Mouse (Mus musculus): ENCODE results near the gene 0610037L13Rik. TPM values are rescaled to one million over a fixed set of nuclear protein-coding genes. Genes with fewer than 3 reads are reported as not detected.

Gene 0610037L13Rik
- polyA plus RNA-seq (2015; fragmentation: Nextera tagmentation; extraction: Ambion mirVana): 95.5 and 98.6 TPM in 2 replicates

DNA sequence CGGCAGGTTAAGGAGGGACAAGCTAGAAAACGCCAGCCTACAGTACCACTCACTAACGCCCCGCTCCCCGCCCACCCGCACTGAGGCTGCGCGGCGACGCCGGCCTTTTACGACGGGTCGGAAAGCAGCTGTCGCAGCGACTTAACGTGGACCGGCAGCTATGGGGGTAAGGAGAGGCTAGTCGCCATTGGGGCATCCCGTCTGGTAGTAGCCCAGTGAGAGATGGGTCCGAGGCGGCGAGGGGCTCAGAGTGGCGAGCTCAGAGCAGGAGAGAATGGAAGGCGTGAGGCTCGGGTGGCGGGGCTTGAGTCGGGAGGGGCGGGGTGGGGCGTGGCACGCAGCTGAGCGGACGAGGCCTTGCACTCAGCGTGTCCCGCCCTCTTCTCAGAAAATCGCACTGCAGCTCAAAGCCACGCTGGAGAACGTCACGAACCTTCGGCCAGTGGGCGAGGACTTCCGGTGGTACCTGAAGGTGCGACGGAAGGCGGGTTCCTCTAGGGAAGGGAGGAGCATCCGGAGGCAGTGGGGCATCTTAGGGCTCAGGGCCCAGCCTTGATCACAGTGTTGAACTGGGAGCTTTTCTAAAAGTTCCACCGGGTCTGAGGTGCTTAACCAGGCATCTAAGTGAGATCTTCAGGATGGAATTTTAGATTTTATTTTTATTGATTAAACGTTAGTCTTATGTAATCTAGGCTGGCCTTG, at the start of gene 0610037L13Rik:
TSS of gene 0610037L13Rik (plus strand) at position 83 of the 702 bp plus-strand sequence.
- no peaks in the 10 kb centered on the region for H3K9me3 ChIP-seq (ENCODE audit: control insufficient read depth, low read length)
- H3K36me3 ChIP-seq (ENCODE audit: control insufficient read depth, insufficient read depth, low read length): peaks cover 24% of the 10 kb centered on the region
- ATAC-seq: peak; percentile 97
- no peaks in the 10 kb centered on the region for H3K27me3 ChIP-seq (replicated peaks; ENCODE audit: control insufficient read depth, insufficient read depth, low read length)
- H3K4me1 ChIP-seq (ENCODE audit: control insufficient read depth, insufficient read depth, low read depth, low read length): peaks cover 8% of the 10 kb centered on the region; the same call in 1 of the 2 replicates
- peak within 1 kb of the TSS; percentile 72 for H3K9ac ChIP-seq (ENCODE audit: low read depth, low read length)
- under 1% methylated on average over 48 of the region's 48 CpGs for WGBS
- peak within 1 kb of the TSS; percentile 85 for H3K4me2 ChIP-seq (ENCODE audit: low read length)
- peak within 1 kb of the TSS; percentile 60 for H3K4me3 ChIP-seq (ENCODE audit: low read length)
- peak within 1 kb of the TSS; percentile 97 for H3K27ac ChIP-seq (ENCODE audit: low read depth, low read length)

DNA sequence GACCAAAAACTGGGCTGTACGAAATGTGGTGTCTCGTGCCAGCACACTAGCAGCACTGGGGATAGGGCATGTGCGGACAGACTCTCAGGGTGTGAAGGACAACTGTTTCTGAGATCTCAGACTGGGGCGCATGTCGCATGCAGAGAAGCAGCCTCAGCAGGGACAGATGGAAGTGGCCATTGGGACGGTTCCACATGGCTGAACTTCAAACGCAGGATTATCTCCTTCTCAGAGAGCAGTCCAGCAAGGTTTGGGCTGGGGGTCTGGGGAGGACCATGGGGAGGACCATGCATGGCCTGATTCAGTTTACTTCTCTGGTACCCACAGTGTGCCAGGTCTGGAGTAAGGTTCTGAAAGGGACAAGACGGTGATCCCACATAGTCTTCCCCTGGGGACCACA, 45.9 kb upstream of the 0610037L13Rik start:
- 0 out of 2 replicates have a peak, but pooled peaks have one; percentile 12 for ATAC-seq
- no peak overlapping the region for H3K4me3 ChIP-seq (ENCODE audit: low read length)
- H3K4me2 ChIP-seq (ENCODE audit: low read length): no peak overlapping the region
- no peaks in the 10 kb centered on the region for H3K9me3 ChIP-seq (ENCODE audit: control insufficient read depth, low read length)
- no peak overlapping the region for H3K27ac ChIP-seq (ENCODE audit: low read depth, low read length)
- H3K4me1 ChIP-seq (ENCODE audit: control insufficient read depth, insufficient read depth, low read depth, low read length): no peaks in the 10 kb centered on the region; the same call in 1 of the 2 replicates
- 0 out of 2 replicates have a peak, but pooled peaks cover 4% of the 10 kb centered on the region for H3K27me3 ChIP-seq (replicated peaks; ENCODE audit: control insufficient read depth, insufficient read depth, low read length)
- WGBS: 48% methylated on average over 8 of the region's 8 CpGs
- H3K9ac ChIP-seq (ENCODE audit: low read depth, low read length): no peak overlapping the region
- H3K36me3 ChIP-seq (ENCODE audit: control insufficient read depth, insufficient read depth, low read length): peaks cover 2% of the 10 kb centered on the region; the same call in 1 of the 2 replicates

DNA sequence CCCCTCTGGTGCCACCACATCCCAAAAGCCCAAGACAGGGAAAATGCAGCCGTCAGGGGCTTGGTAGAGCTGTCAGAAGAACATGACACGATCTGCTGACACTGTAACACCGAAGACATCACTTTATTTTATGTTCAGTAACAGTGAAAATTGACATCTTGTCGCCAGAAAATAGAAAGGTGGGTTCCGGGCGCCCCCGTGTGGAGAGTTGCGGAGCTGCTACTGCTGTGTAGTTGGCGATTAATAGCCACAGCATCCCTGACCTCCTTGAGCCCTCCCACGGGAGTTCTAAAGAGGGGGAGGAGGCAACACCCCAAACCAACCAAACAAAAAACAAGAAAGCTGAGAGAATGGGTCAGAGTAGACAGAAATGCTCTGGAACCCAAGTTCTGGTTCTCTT, 44.6 kb upstream of the 0610037L13Rik start:
- H3K27me3 ChIP-seq (replicated peaks; ENCODE audit: control insufficient read depth, insufficient read depth, low read length): 0 out of 2 replicates have a peak, but pooled peaks cover 4% of the 10 kb centered on the region
- H3K4me3 ChIP-seq (ENCODE audit: low read length): no peak overlapping the region
- WGBS: 2% methylated on average over 10 of the region's 10 CpGs
- peak overlapping the region; percentile 25; the same call in 1 of the 2 replicates for H3K27ac ChIP-seq (ENCODE audit: low read depth, low read length)
- H3K36me3 ChIP-seq (ENCODE audit: control insufficient read depth, insufficient read depth, low read length): peaks cover 2% of the 10 kb centered on the region; the same call in 1 of the 2 replicates
- no peaks in the 10 kb centered on the region for H3K9me3 ChIP-seq (ENCODE audit: control insufficient read depth, low read length)
- H3K4me1 ChIP-seq (ENCODE audit: control insufficient read depth, insufficient read depth, low read depth, low read length): no peaks in the 10 kb centered on the region; the same call in 1 of the 2 replicates
- no peak for ATAC-seq
- H3K4me2 ChIP-seq (ENCODE audit: low read length): no peak overlapping the region
- no peak overlapping the region for H3K9ac ChIP-seq (ENCODE audit: low read depth, low read length)

- Histone ChIP-seq H3K9ac (ENCODE audit: low read depth, low read length) (no peak overlapping the region), H3K27ac (ENCODE audit: low read depth, low read length) (no peak overlapping the region), H3K4me1 (ENCODE audit: control insufficient read depth, insufficient read depth, low read depth, low read length) (no peaks in the 10 kb centered on the region; the same call in 1 of the 2 replicates), H3K4me2 (ENCODE audit: low read length) (no peak overlapping the region), H3K36me3 (ENCODE audit: control insufficient read depth, insufficient read depth, low read length) (peaks cover 7% of the 10 kb centered on the region; the same call in 1 of the 2 replicates), H3K27me3 (replicated peaks; ENCODE audit: control insufficient read depth, insufficient read depth, low read length) (0 out of 2 replicates have a peak, but pooled peaks cover 4% of the 10 kb centered on the region), H3K4me3 (ENCODE audit: low read length) (no peak overlapping the region), H3K9me3 (ENCODE audit: control insufficient read depth, low read length) (no peaks in the 10 kb centered on the region)
- 58% methylated on average over 7 of the region's 7 CpGs for WGBS
- 0 out of 2 replicates have a peak, but pooled peaks have one; percentile 5 for ATAC-seq
Observed at GRCm38 (mm10) chr4:107846795-107847194, 42.8 kb upstream of the 0610037L13Rik start.

DNA sequence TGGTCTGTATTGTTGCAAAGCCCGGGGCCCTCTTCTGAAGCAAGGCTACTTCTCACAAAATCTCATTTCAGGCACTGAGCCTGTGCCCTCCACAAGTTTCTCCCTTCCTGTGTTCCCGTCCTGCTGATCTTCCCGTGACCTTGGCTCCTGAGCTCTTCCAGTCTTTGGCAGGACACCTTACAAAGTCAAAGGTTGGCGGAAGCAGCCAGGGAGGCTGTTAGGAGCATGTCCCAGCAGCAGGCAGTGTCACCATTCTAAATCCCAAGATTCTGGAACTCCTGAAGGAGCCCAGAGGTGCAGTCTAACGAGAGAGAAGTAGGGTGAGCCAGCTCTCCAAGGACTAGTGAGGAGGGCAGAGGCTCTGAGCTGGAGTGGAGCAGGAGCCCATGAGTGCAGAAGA, 41.1 kb upstream of the 0610037L13Rik start:
- Histone ChIP-seq H3K4me1 (ENCODE audit: control insufficient read depth, insufficient read depth, low read depth, low read length) (no peaks in the 10 kb centered on the region; the same call in 1 of the 2 replicates), H3K27me3 (replicated peaks; ENCODE audit: control insufficient read depth, insufficient read depth, low read length) (0 out of 2 replicates have a peak, but pooled peaks cover 4% of the 10 kb centered on the region), H3K36me3 (ENCODE audit: control insufficient read depth, insufficient read depth, low read length) (peaks cover 10% of the 10 kb centered on the region), H3K27ac (ENCODE audit: low read depth, low read length) (no peak overlapping the region; the same call in 1 of the 2 replicates), H3K9ac (ENCODE audit: low read depth, low read length) (no peak overlapping the region), H3K4me3 (ENCODE audit: low read length) (no peak overlapping the region), H3K4me2 (ENCODE audit: low read length) (no peak overlapping the region), H3K9me3 (ENCODE audit: control insufficient read depth, low read length) (no peaks in the 10 kb centered on the region)
- ATAC-seq: no peak
- 90% methylated on average over 5 of the region's 5 CpGs for whole genome bisulfite sequencing

- 81% methylated on average over 9 of the region's 9 CpGs for WGBS
- H3K27ac ChIP-seq (ENCODE audit: low read depth, low read length): no peak overlapping the region
- H3K4me2 ChIP-seq (ENCODE audit: low read length): no peak overlapping the region
- 0 out of 2 replicates have a peak, but pooled peaks cover 4% of the 10 kb centered on the region for H3K27me3 ChIP-seq (replicated peaks; ENCODE audit: control insufficient read depth, insufficient read depth, low read length)
- no peaks in the 10 kb centered on the region; the same call in 1 of the 2 replicates for H3K4me1 ChIP-seq (ENCODE audit: control insufficient read depth, insufficient read depth, low read depth, low read length)
- H3K9me3 ChIP-seq (ENCODE audit: control insufficient read depth, low read length): no peaks in the 10 kb centered on the region
- ATAC-seq: no peak
- H3K9ac ChIP-seq (ENCODE audit: low read depth, low read length): no peak overlapping the region
- no peak overlapping the region for H3K4me3 ChIP-seq (ENCODE audit: low read length)
- peaks cover 14% of the 10 kb centered on the region for H3K36me3 ChIP-seq (ENCODE audit: control insufficient read depth, insufficient read depth, low read length)
Observed at GRCm38 (mm10) chr4:107849621-107850020, 40.0 kb upstream of the 0610037L13Rik start.

DNA sequence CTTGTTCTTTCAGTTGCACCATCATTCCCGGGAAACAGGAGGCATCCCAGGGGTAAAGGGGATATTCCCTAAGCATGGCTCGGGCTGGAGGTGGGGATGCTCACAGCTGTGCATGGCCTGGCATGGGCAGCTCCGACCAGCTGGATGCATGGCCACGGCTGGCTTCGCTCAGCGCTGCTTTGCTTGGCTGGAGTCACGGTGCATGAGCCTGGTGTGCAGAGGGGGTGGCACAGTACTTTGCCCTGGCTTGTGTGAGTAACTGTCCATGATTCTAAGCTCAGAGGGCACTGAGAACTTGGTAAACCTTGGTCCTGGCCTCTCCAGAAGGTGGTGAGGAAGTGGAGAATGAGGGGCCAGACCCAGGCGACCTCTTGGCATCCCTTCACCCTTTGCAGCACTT, 39.5 kb upstream of the 0610037L13Rik start:
- Histone ChIP-seq H3K4me2 (ENCODE audit: low read length) (no peak overlapping the region), H3K27me3 (replicated peaks; ENCODE audit: control insufficient read depth, insufficient read depth, low read length) (0 out of 2 replicates have a peak, but pooled peaks cover 4% of the 10 kb centered on the region), H3K4me3 (ENCODE audit: low read length) (no peak overlapping the region), H3K36me3 (ENCODE audit: control insufficient read depth, insufficient read depth, low read length) (peaks cover 18% of the 10 kb centered on the region), H3K9me3 (ENCODE audit: control insufficient read depth, low read length) (no peaks in the 10 kb centered on the region), H3K4me1 (ENCODE audit: control insufficient read depth, insufficient read depth, low read depth, low read length) (no peaks in the 10 kb centered on the region; the same call in 1 of the 2 replicates), H3K27ac (ENCODE audit: low read depth, low read length) (no peak overlapping the region), H3K9ac (ENCODE audit: low read depth, low read length) (no peak overlapping the region)
- 92% methylated on average over 8 of the region's 8 CpGs for WGBS
- ATAC-seq: no peak

GRCm38 (mm10) chr4:107853333-107853732, 36.3 kb upstream of the 0610037L13Rik start:
- Histone ChIP-seq H3K36me3 (ENCODE audit: control insufficient read depth, insufficient read depth, low read length) (peaks cover 42% of the 10 kb centered on the region), H3K4me3 (ENCODE audit: low read length) (no peak overlapping the region), H3K9me3 (ENCODE audit: control insufficient read depth, low read length) (no peaks in the 10 kb centered on the region), H3K9ac (ENCODE audit: low read depth, low read length) (no peak overlapping the region), H3K4me1 (ENCODE audit: control insufficient read depth, insufficient read depth, low read depth, low read length) (no peaks in the 10 kb centered on the region; the same call in 1 of the 2 replicates), H3K4me2 (ENCODE audit: low read length) (no peak overlapping the region), H3K27ac (ENCODE audit: low read depth, low read length) (no peak overlapping the region), H3K27me3 (replicated peaks; ENCODE audit: control insufficient read depth, insufficient read depth, low read length) (no peaks in the 10 kb centered on the region)
- 92% methylated on average over 8 of the region's 8 CpGs for WGBS
- no peak for ATAC-seq

GRCm38 (mm10) chr4:107853836-107854235, 35.8 kb upstream of the 0610037L13Rik start:
- 92% methylated on average over 7 of the region's 7 CpGs for WGBS

More at GRCm38 (mm10) chr4:107853836-107854235, 35.8 kb upstream of the 0610037L13Rik start:
- peaks cover 47% of the 10 kb centered on the region for H3K36me3 ChIP-seq (ENCODE audit: control insufficient read depth, insufficient read depth, low read length)
- no peaks in the 10 kb centered on the region; the same call in 1 of the 2 replicates for H3K4me1 ChIP-seq (ENCODE audit: control insufficient read depth, insufficient read depth, low read depth, low read length)
- no peak overlapping the region for H3K27ac ChIP-seq (ENCODE audit: low read depth, low read length)
- no peaks in the 10 kb centered on the region for H3K27me3 ChIP-seq (replicated peaks; ENCODE audit: control insufficient read depth, insufficient read depth, low read length)
- H3K9me3 ChIP-seq (ENCODE audit: control insufficient read depth, low read length): no peaks in the 10 kb centered on the region
- no peak overlapping the region for H3K4me2 ChIP-seq (ENCODE audit: low read length)
- ATAC-seq: no peak
- H3K4me3 ChIP-seq (ENCODE audit: low read length): no peak overlapping the region
- no peak overlapping the region for H3K9ac ChIP-seq (ENCODE audit: low read depth, low read length)

All from hindbrain, embryonic 16.5 days (tissue).